Mouse (Mus musculus): Measurements from ENCODE around the gene Kalrn.

Gene Kalrn

GRCm38 (mm10) chr16:34032011-34032645 is 541.2 kb downstream of the Kalrn start:
- no peak for TF ChIP-seq GATA4 (IDR thresholded peaks at IDR 0.05; ENCODE audit: insufficient replicate concordance, low read length)

- TF ChIP-seq GATA4 (IDR thresholded peaks at IDR 0.05; ENCODE audit: insufficient replicate concordance, low read length), result no peak
These were observed 541.8 kb downstream of the Kalrn start for GRCm38 (mm10) chr16:34031565-34031964.

GRCm38 (mm10) chr16:34030379-34030778 is 543.0 kb downstream of the Kalrn start:
- no peak for TF ChIP-seq GATA4 (IDR thresholded peaks at IDR 0.05; ENCODE audit: insufficient replicate concordance, low read length)

GRCm38 (mm10) chr16:34029790-34030189 is 543.5 kb downstream of the Kalrn start:
- TF ChIP-seq GATA4 (IDR thresholded peaks at IDR 0.05; ENCODE audit: insufficient replicate concordance, low read length), result peak; percentile 91

GRCm38 (mm10) chr16:34017241-34017640 is 556.1 kb downstream of the Kalrn start:
- no peak for TF ChIP-seq GATA4 (IDR thresholded peaks at IDR 0.05; ENCODE audit: insufficient replicate concordance, low read length)

GRCm38 (mm10) chr16:34011991-34012845 is 561.1 kb downstream of the Kalrn start:
- TF ChIP-seq GATA4 (IDR thresholded peaks at IDR 0.05; ENCODE audit: insufficient replicate concordance, low read length), result no peak

GRCm38 (mm10) chr16:34009567-34009966 is 563.8 kb downstream of the Kalrn start:
- no peak for TF ChIP-seq GATA4 (IDR thresholded peaks at IDR 0.05; ENCODE audit: insufficient replicate concordance, low read length)

GRCm38 (mm10) chr16:34005986-34006385 is 567.3 kb downstream of the Kalrn start:
- TF ChIP-seq GATA4 (IDR thresholded peaks at IDR 0.05; ENCODE audit: insufficient replicate concordance, low read length), result no peak

GRCm38 (mm10) chr16:34004128-34004578 is 569.2 kb downstream of the Kalrn start:
- TF ChIP-seq GATA4 (IDR thresholded peaks at IDR 0.05; ENCODE audit: insufficient replicate concordance, low read length), result no peak

GRCm38 (mm10) chr16:34003566-34004127 is 569.7 kb downstream of the Kalrn start:
- no peak for TF ChIP-seq GATA4 (IDR thresholded peaks at IDR 0.05; ENCODE audit: insufficient replicate concordance, low read length)

- TF ChIP-seq GATA4 (IDR thresholded peaks at IDR 0.05; ENCODE audit: insufficient replicate concordance, low read length), result no peak
These were observed 572.6 kb downstream of the Kalrn start for GRCm38 (mm10) chr16:34000715-34001114.

- TF ChIP-seq GATA4 (IDR thresholded peaks at IDR 0.05; ENCODE audit: insufficient replicate concordance, low read length), result no peak
These were observed 573.9 kb downstream of the Kalrn start for GRCm38 (mm10) chr16:33999388-33999787.

- no peak for TF ChIP-seq GATA4 (IDR thresholded peaks at IDR 0.05; ENCODE audit: insufficient replicate concordance, low read length)
These were observed 575.3 kb downstream of the Kalrn start for GRCm38 (mm10) chr16:33998011-33998410.

GRCm38 (mm10) chr16:33996030-33996429 is 577.3 kb downstream of the Kalrn start:
- TF ChIP-seq GATA4 (IDR thresholded peaks at IDR 0.05; ENCODE audit: insufficient replicate concordance, low read length), result no peak

GRCm38 (mm10) chr16:33995496-33995895 is 577.8 kb downstream of the Kalrn start:
- no peak for TF ChIP-seq GATA4 (IDR thresholded peaks at IDR 0.05; ENCODE audit: insufficient replicate concordance, low read length)

GRCm38 (mm10) chr16:33994321-33994720 is 579.0 kb downstream of the Kalrn start:
- TF ChIP-seq GATA4 (IDR thresholded peaks at IDR 0.05; ENCODE audit: insufficient replicate concordance, low read length), result no peak

Data from liver, adult (tissue).